Mouse (Mus musculus) c-Kit-positive CD71-positive TER-119-negative erythroid progenitor cells, embryonic 14.5 days (primary cell): ENCODE data around the gene Mul1.
"Not testable (repeated sequence)": the region's sequence is repeated elsewhere in the genome, so short reads cannot be mapped to it uniquely, and the experiment has no call there.

Source experiments
- DNase-seq: peaks from one replicate; pipeline ENCODE4 v3.0.0-alpha.2; 2013; ENCODE audit warnings: low read depth

The Mul1 gene

DNA sequence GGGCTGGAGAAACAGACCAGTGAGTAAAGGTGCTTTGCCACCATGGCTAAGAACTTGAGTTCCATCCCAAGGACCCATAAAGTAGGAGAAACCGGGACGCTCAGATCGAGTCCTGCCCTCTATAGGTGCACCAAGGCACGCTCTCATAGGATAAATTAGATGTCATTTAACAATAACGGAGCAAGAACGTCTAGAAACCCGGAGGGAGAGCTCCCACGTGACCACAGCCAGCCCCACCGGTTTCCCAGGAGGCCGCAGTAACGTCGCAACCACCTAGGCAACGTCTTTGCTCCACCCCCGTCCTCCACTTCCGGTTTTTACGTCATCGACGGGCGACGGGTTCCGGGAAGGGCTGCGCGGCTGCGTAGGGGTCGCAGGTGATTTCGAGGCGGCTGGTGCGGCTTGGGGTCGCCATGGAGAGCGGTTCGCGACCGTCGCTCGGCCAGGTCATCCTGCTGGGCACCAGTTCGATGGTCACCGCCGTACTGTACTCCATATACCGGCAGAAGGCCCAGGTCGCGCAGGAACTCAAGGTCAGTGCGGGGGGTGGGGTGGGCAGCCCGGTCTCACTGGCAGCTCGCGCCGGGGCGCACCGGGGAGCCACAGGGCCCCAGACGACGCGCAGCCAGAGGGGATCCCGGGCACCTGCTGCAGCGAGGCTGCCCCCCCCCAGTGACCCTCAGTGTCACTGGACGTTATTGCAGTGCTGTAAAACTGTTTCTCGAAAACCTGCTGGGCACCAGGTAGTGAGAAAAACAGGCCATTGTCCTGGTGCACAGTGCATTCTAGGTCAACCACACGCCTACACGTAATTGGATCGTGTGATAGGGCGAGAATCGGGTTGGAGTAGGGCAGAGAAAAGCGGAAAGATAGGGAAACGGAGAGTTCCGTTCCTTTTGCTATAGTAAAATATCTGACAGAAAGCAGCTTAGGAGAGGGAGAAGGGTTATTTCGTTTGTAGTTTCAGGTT is at the start of gene Mul1:
Gene Mul1, plus strand, starts transcription at position 325 of the 970 bp plus-strand sequence.
- peak; percentile 90 for DNase-seq

- no peak for DNase-seq
Measured at GRCm38 (mm10) chr4:138393703-138394102, 40.8 kb upstream of the Mul1 start.

- DNase-seq = no peak
Measured at GRCm38 (mm10) chr4:138395087-138395970, 39.1 kb upstream of the Mul1 start.

- DNase-seq = no peak
Measured at GRCm38 (mm10) chr4:138395971-138396645, 38.4 kb upstream of the Mul1 start, which contains the start of gene Fam43b. TSS of gene Fam43b (minus strand) at chr4:138396528.

GRCm38 (mm10) chr4:138396711-138397110 is 37.8 kb upstream of the Mul1 start:
- DNase-seq = no peak

- no peak for DNase-seq
Measured at GRCm38 (mm10) chr4:138404806-138405205, 29.7 kb upstream of the Mul1 start.

DNA sequence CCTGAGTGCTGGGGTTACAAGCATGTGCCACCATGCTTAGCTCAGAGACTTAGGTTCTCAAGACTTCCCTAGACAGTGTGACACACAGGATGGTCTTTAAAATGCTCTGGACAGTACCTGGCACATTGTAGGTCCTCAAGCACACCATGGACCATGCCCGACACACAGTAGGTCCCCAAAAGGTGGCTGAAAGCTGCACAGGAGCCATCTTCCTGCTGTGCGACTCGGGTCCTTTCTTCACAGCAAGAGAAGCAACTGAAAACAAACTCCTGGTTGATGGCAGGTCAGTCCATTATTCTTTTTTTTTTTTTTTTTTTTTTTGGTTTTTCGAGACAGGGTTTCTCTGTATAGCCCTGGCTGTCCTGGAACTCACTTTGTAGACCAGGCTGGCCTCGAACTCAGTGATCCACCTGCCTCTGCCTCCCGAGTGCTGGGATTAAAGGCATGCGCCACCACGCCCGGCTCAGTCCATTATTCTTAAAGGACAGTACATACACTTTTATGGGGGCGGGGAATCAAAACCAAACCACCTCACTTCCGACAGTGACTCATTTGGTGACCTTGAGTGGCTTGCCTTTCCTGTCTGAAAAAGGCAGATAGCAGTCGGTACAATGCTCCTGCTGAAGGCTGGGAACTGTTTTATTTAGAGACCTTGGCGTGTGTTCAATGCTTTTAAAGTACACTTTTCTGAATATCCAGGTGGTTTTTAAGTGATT is 26.8 kb upstream of the Mul1 start:
- no peak for DNase-seq

- DNase-seq = no peak
Measured at GRCm38 (mm10) chr4:138411011-138411410, 23.5 kb upstream of the Mul1 start.

DNA sequence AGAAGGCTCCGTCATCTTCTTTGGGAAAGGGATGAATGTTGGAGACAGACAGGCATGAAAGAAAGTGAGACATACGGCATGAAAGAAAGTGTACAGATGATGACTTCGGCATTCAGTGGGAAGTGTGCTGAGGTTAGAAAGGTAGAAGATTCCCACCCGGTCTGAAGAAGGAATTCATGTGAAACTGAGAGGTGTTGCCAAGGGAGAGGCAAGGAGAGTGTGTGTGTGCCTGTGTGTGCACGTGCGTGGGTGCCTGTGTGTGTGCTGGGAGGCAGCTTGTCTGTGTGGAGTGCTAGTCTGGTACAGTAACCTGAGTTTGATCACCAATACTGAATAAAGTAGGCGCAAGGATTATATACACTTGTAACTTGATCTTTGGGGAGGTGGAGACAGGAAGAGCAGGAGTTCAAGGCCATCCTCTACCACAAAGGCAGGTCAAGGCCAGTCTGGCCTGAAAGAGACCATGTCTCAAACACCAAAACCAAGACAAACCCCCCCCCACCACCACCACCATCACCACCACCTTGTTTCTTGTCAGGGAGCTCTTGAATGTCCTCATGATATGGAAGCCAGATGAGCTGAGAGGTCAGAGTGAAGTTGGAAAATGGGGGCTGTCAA is 22.9 kb upstream of the Mul1 start:
- no peak for DNase-seq

DNA sequence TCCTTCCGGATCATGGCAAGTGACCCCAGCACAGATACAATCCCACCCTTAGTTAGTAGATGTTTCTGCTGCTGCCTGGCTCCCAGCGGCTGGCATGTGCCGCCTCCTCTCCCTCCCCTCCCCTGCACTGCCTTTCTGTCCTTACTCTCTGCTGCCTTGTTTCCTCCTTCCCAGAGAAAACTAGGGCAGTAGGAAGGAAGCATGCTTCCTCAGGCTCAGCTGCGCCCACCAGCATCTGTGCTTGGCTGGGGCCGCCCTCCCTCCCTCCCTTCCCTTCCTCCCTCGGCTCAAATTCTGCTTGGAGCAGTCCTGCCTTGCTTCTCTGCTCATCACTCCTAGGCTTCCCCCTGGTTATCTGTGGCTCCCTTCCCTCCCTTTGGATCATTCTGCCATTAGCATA is 19.7 kb upstream of the Mul1 start:
- DNase-seq = no peak

DNA sequence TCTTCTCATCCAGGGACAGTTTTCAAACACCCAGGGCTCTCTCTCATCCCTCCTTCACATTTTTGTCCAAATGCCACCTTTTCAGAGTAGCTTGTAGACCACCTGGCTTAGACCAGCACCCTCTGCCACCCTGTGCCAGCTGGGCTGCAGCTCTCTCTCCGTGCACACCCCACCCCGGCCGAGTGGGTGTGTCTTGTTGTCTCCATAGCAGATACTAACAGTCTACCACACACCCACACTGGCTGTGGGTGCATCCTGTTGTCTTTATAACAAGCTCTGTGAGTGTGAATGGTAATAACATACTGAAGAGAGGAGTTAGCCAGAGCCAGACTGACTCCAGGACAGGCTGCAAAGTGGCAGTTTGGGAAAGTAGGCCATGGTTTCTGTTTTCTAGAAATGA is 18.5 kb upstream of the Mul1 start:
- no peak for DNase-seq

DNA sequence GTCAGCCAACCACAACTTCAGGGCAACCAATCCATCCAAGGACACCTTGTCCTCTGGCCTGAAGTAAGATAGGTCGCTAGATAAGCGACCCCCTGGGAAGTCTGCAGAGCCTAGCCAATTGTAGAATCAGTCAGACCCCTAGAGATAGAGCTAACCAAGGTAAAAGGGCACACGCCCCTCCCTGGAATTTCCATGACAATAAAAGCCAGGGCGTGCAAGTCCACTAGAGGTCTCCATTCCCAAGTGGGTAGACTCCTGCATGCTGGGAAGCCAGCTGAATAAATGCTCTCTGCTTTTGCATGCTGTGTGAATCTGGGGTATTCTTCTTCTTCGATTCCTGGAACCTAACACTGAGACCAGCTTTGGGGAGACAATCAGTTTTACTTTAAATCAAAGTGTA is 18.1 kb upstream of the Mul1 start:
- DNase-seq = no peak

DNA sequence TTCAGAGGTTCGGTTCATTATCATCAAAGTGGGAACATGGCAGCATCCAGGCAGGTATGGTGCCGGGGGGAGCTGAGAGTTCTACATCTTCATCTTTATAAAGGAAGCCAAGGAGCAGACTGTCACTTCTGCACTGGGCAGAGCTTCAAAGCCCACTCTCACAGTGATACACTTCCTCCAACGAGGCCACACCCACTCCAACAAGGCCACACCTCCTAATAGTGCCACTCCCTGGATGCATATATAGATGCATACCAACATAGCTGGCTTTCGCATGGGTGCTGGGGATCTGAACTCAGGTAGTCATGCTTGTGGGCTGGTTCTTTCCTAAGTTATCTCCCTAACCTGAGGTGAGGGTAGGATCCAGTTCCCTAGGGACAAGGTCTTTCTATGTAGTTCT is 16.6 kb upstream of the Mul1 start:
- no peak for DNase-seq

DNA sequence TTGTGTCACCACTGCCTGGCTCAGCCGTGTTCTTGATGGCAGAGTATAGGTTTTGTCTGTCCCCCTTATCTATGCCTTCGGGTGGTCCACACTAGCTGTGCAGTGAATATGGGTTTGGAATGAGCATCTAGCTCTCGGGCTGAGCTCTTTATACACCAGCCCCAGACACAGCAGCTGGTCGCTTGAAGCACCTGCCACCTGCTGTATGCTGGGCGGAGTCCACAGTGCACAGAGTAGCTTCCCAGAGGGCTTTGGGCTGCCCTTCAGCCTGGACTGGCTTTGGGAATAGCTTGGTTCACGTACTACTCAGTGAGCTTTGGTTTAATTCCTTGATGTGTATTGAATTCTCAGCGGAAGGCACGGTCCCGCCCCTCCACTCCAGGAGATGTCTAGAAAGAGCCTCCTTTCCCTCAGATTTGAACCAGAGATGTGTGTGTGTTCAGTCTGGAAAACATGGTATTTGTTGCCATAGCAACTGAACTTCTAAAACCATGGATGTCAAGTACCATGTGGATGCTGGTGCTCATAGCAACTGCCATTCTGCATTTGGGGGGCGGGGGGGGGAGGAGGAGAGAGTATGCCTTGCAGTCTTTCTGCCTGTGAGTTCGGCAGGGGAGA is 16.0 kb upstream of the Mul1 start:
- DNase-seq = no peak

GRCm38 (mm10) chr4:138425028-138425427 is 9.4 kb upstream of the Mul1 start:
- DNase-seq = no peak

DNA sequence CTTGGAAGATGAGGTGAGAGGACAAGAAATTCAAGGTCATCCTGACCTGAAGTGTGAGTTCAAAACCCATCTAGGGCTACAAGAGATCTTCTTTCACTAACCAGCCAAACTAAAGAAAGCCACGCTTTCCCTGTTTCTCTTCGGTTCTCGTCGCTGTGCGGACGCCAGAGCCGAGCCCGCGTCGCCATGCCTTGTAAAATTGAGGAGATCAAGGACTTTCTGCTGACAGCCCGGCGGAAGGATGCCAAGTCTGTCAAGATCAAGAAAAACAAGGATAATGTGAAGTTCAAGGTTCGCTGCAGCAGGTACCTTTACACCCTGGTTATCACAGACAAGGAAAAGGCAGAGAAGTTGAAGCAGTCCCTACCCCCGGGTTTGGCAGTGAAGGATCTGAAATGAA is 8.9 kb upstream of the Mul1 start:
- not testable (repeated sequence) for DNase-seq

DNA sequence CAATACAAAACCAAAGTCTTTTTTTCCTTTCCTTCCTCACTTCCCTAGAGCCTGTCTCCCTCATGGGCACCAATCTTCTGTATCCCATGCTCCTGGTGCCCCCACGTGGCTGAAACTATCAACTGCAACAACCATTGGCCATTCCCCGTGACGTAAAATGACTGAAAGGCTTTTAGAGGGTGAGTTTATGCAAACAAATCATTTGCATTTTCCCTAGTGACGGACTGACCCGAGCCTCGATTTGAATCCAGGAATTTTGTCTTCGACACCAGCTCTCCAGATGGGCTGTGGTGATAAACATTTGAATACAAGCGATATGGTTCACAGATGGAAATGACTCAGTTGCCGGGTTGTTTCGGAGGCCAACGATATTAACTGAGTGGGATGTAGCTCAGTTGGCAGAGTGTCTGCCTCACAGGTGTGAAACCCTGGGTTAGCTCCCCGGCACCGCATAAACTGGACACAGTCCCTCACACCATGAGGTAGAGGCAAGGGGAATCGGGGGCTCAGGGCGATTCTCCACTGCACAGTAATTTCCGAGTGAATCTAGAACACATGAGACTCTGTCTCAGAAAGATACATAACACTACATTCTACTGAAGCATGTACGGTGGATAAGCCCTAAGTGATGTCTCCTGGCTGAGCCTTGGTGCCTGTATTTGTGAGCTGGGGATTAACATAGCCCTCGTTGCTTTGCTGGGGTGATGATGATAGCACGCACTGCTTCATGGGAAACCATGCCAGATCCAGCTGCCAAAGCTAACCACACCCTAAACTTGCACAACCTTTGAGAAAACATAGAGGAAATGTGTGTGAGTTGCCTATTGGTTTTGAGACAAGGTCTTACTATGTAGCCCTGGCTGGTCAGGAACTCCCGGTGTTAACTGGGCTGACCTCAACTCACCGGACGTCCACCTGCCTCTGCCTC is 7.4 kb upstream of the Mul1 start:
- peak; percentile 62 for DNase-seq

DNA sequence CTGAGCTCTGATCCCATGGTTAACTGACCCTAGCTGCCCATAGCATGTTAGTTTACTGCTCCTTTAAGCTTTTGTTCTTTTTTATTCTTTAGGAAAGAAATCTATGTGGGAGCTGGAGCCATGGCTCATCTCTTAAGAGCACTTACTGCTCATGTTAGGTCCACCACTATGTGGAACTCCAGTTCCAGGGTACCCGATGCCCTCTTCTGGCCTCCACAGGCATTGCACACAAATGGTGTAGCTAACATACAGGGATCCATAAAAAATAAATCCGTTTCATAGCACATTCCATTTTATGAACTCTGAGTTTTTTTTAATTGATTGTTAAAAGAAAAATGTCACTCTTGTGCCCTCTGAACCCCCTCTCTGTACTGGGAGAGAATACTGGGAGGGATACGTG is 4.7 kb upstream of the Mul1 start:
- no peak for DNase-seq

DNA sequence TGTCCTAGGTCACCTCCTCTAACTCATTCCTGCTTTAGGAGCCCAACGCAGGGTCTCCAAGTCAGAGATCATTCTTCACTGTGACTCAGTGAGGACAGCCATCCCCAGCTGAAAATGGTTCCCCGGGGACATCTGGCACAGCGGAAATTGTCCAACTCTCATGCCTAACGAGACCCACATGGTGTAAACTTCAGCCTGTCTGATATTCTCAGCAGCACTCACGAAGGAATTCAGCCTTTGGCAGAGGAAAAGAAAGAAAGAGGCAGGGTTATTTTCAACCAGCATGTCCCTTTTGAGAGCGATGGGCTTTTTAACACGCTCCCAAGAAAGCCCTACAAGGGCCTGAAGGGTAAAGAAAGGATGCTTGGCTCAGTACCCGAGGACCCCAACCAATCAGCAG is 3.1 kb upstream of the Mul1 start:
- no peak for DNase-seq

- DNase-seq = no peak
Measured at GRCm38 (mm10) chr4:138440062-138440461, 5.6 kb downstream of the Mul1 start.
